Mouse (Mus musculus) left cerebral cortex, adult 18-20 months (tissue): ENCODE data around the gene Ropn1l. TPM values are rescaled to one million over a fixed set of nuclear protein-coding genes. Genes with fewer than 3 reads are reported as not detected.
A peak's percentile ranks its signal among the peaks of the same experiment; 100 is the strongest.

ENCODE experiments used
- DNase-seq, 2 experiments: peaks; one replicate each; pipeline ENCODE4 v3.0.0; 2021 to 2022; ENCODE audit warnings: low spot score in 2 of 2, mixed read lengths in 1 of 2
- long read RNA-seq, 2 experiments: library from polyadenylated mRNA; stranded (forward); transcript quantifications; one replicate each; pipeline ENCODE4 v2.0.0; 2021
- total RNA-seq, 2 experiments: library from RNA; stranded (reverse); gene quantifications; 2 replicates each; pipeline ENCODE4 v1.2.3; 2021

Ropn1l gene
- total RNA-seq: 1 to 10 TPM in 1 of 2 experiments, under 1 TPM in 1; 0.40 to 1.2 TPM
- long read RNA-seq, experiment 1, partial matches to known transcripts: 0 of 2 reads
- long read RNA-seq, experiment 1, other reads (novel, unspliced or antisense): 1 of 2 reads
- long read RNA-seq, experiment 2, partial matches to known transcripts: 1 of 2 reads
- long read RNA-seq, experiment 2, other reads (novel, unspliced or antisense): 0 of 2 reads

- peak; percentile 83 to 91 for DNase-seq
Observed at GRCm38 (mm10) chr15:31453098-31453916, at the start of gene Ropn1l. TSS of gene Ropn1l (minus strand) at chr15:31453737.

DNA sequence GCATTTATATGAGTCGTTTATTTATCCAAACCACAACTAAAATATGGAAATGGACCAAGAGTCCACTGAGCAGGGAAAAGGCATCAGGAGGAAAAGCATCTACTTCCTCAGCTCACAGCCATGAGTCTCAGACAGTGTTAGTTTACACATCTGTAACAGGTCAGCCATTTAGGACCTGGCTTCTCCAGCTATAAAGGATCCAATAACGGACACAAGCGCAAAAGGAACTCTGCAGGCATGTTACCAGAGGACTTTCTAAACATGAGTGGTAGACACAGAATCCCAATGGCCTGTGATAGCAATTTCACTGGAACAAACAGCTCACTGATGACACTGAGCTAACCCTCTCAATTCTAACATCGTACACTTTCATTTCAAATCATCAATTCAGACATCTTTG is 49.5 kb upstream of the Ropn1l start:
- no peak for DNase-seq

DNA sequence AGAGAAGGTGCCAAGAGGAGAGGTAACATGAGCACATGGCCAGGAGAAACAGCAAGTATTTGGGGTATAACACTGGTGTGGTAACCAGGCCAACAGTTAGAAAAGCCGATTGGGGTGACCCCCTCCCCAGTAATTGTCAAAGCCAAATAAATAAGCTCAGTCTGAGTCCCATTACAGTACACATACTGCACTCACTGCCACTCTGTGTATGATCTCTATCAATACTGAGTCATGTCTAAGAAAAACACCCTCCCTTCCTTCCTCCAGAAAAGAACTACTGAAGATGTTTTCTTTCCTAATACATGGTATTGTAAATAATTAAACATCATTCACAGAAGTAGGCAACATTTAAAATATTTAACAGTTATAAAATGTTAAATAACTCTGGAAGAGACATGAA is 48.8 kb upstream of the Ropn1l start:
- no peak for DNase-seq

- DNase-seq: no peak
Observed at GRCm38 (mm10) chr15:31494803-31495202, 41.3 kb upstream of the Ropn1l start.

- no peak for DNase-seq
Observed at GRCm38 (mm10) chr15:31494310-31494709, 40.8 kb upstream of the Ropn1l start.

DNA sequence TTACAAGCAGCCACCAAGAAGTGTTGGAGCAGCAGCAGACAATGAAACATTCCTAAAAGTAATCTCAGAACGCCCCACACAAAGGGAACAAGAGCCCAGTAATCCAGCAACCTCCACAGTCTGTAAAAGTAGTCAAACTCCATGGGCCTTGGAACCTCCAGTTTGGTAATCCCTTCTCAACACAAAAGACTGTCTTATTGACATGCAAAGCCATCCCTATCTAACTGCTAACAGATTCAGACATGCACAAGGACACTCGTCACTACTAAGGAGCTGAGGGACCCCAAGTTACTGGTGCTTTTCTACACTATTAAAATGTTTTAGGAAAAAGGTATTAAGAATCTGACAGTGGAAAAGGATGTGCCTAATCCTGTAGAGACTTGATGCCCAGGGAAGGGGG is 33.9 kb upstream of the Ropn1l start:
- DNase-seq: no peak

GRCm38 (mm10) chr15:31476678-31477077 is 23.1 kb upstream of the Ropn1l start:
- no peak for DNase-seq

DNA sequence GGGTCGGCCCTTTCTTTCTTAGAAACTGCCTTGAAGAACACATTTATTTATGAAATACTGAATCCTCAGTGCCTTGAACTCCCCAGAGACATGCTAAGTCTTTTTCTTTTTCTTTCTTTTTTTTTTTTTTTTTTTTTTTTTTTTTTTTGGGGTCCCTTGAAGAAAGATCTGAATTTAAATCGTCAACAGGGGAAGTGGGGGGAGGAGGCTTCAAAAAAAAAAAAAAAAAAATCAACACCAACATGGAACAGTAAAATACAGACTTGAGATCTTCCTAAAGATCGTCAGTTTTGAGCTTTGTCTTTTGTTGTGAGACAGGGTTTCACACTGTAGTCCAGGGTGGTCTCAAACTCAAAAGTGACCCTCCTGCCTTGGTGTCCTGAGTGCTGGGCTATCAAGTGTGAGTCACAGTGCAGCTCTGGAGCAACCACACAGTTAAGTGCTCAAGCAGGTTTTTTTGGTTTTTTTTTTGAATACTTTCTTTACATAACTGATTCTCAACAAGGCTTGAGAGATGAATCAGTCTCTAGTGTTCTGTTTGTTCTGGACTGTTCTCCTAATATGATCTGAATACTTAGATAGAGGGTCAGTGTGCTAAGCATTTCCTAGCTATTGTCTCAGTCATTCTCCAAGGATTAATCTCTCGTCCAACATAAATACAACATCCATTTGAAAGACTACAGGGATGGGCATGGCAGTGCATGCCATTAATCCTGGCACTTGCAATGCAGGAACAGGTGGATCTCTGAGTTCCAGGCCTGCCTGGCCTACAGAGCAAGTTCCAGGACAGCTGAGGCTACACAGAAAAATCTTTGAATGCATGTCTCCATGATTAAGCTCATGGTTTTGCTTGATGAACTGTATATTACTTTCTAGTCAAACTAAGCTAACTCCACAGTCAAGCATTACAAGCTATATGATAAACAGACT is 19.4 kb upstream of the Ropn1l start:
- DNase-seq: no peak

DNA sequence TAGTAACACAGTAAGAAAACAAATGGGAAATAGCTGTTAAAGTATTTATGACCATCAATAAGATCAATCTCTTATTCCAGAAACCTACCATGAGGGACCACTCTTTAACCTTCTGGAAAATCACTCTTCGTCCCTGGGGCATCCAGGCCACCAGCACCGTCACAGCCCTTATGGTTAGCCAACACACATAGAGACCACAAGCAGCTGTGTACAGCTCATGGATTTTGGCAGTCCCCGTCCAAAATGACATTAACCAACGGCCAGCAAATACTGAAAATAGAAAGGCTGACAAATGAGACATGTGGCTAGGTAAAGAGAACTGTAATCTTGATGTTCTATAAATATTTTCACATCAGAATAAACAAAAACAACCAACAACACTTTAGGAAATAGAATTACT is 18.0 kb upstream of the Ropn1l start:
- DNase-seq: no peak

DNA sequence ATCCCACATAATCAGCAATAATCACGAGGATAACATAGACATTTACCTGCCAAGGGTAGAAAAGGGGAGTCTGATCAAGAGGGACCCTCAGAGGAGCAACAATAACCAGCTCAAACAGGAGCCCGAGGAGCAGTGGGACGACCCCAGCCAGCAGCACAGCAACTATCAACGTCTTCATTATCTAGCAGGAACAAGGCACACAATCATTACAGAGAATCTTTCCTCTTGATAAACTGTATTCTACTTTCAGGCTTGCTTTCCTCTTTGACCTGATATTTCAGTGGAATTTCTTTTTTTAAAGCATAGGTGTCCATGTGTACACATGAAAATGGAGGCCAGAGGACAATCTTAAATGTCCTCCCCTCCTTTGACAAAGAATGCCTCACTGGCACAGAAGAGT is 16.0 kb upstream of the Ropn1l start:
- no peak for DNase-seq

DNA sequence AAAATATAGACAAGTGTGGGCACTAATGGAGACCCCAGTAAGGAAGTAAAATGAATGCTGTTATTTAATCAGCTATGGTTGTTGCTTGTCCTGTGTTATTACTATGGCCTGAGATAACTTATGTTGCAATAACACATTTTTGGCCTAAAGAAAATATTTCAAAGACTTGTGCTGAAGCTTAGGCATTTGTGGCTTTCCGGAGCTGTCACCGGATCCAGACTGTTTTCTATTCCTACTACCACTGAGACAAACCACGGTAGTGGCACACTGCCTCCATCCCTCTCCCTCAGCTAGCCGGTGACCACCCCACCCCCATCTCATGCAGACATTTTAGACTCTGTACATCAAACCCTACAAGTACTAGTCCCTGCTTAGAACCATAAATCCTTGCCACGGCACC is 15.3 kb upstream of the Ropn1l start:
- DNase-seq: no peak

- no peak for DNase-seq
Observed at GRCm38 (mm10) chr15:31466749-31467148, 13.2 kb upstream of the Ropn1l start.

GRCm38 (mm10) chr15:31466295-31466694 is 12.8 kb upstream of the Ropn1l start:
- DNase-seq: no peak

GRCm38 (mm10) chr15:31465806-31466205 is 12.3 kb upstream of the Ropn1l start:
- DNase-seq: no peak

GRCm38 (mm10) chr15:31460571-31460970 is 7.0 kb upstream of the Ropn1l start:
- DNase-seq: no peak

DNA sequence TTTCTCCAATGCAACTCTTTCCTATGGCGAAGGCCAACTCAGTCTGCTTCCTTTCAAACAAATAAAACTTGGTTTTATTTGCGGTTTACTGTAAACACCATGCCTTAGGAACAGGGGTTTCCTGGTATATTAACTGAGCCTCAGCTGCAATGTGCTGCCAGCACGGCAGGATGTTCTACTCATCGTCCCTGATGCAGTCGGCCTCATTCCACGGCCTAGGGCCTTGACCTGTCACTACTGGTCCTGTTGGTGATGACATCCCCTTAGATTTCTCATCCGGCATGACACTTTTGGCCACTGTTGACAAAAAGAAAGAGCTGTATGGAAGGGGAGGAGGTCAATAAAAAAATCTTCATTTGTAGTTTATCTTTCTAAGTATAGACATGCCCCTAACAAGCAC is 4.5 kb upstream of the Ropn1l start:
- DNase-seq: no peak

GRCm38 (mm10) chr15:31456381-31456780 is 2.8 kb upstream of the Ropn1l start:
- no peak for DNase-seq

- no peak for DNase-seq
Observed at GRCm38 (mm10) chr15:31454861-31455295, 1.3 kb upstream of the Ropn1l start.

- DNase-seq: no peak
Observed at GRCm38 (mm10) chr15:31454096-31454860, 741 bp upstream of the Ropn1l start.

- DNase-seq: no peak
Observed at GRCm38 (mm10) chr15:31452336-31453097, 1.0 kb downstream of the Ropn1l start.
